Mouse (Mus musculus) olfactory bulb, adult 2 months (tissue): ENCODE results near the gene Elmod2.

Experiments
- CTCF ChIP-seq: fragments of 200-500 bp; IDR thresholded peaks from 2 replicates; pipeline ENCODE4 v1.5.1; 2012; ENCODE audit warnings: low read depth, mild to moderate bottlenecking, low read length, moderate library complexity; ENCODE audit not compliant: insufficient read depth
- POLR2A ChIP-seq: fragments of 200-500 bp; IDR thresholded peaks from 2 replicates; pipeline ENCODE4 v1.6.1; 2012; ENCODE audit warnings: mild to moderate bottlenecking, low read depth, low read length, moderate library complexity; ENCODE audit not compliant: insufficient read depth

GRCm38 (mm10) chr8:83297375-83297774 lies 34.9 kb downstream of the Elmod2 start:
- TF ChIP-seq CTCF = no peak
- no peak for TF ChIP-seq POLR2A
